Mouse (Mus musculus): ENCODE measurements at regions not wholly inside any gene's neighbourhood (a gene's known extent, or its start where the extent isn't known, plus 50 kb on each side); places are given as distances from the start of the nearest gene placed in this dataset.

GRCm38 (mm10) chr2:178981736-178982502 lies 460.3 kb upstream of the Cdh4 start:
- TF ChIP-seq CTCF (IDR thresholded peaks at IDR 0.05; ENCODE audit: low read depth) (no peak), EP300 (optimal IDR thresholded peaks at IDR 0.05) (no peak)
